Mouse (Mus musculus) small intestine, adult 2 months (tissue): ENCODE results near the gene Olfr536. TPM values are rescaled to one million over a fixed set of nuclear protein-coding genes. Genes with fewer than 3 reads are reported as not detected.
"Not testable (repeated sequence)": the region's sequence is repeated elsewhere in the genome, so short reads cannot be mapped to it uniquely, and the experiment has no call there.

ENCODE experiments used
- H3K27ac ChIP-seq: fragments of 200-500 bp; 2 replicates; pipeline ENCODE4 v1.5.1; 2012; ENCODE audit warnings: low read depth, low read length, control low read depth, inconsistent platforms; ENCODE audit not compliant: insufficient read depth
- H3K27me3 ChIP-seq: fragments of 200-500 bp; 2 replicates; pipeline ENCODE4 v1.6.1; 2012; ENCODE audit warnings: mild to moderate bottlenecking, moderate library complexity, low read length, inconsistent platforms; ENCODE audit not compliant: control insufficient read depth, insufficient read depth
- H3K36me3 ChIP-seq: fragments of 200-500 bp; 2 replicates; pipeline ENCODE4 v1.6.1; 2012; ENCODE audit warnings: mild to moderate bottlenecking, low read length, control low read depth, inconsistent platforms; ENCODE audit not compliant: control insufficient read depth, insufficient read depth
- H3K4me1 ChIP-seq: fragments of 200-500 bp; 2 replicates; pipeline ENCODE4 v1.6.1; 2012; ENCODE audit warnings: low read length, inconsistent platforms, mixed read lengths; ENCODE audit not compliant: control insufficient read depth, insufficient read depth, insufficient read length
- H3K4me3 ChIP-seq: fragments of 200-500 bp; 2 replicates; pipeline ENCODE4 v1.5.1; 2012; ENCODE audit warnings: low read depth, mild to moderate bottlenecking, control low read depth, inconsistent platforms, low read length, moderate library complexity
- CTCF ChIP-seq: fragments of 200-500 bp; IDR thresholded peaks from 2 replicates; pipeline ENCODE4 v1.5.1; 2012; ENCODE audit warnings: low read depth, mild to moderate bottlenecking, control low read depth, inconsistent platforms, low read length, moderate library complexity, mixed read lengths; ENCODE audit not compliant: insufficient replicate concordance, insufficient read length; ENCODE audit errors: extremely low read depth
- POLR2A ChIP-seq: fragments of 200-500 bp; IDR thresholded peaks from 2 replicates; pipeline ENCODE4 v1.6.1; 2012; ENCODE audit warnings: low read depth, mild to moderate bottlenecking, control low read depth, inconsistent platforms, low read length, moderate library complexity
- WGBS: fragments of 180-500 bp; shearing (Covaris S2); methylation state at CpG from one replicate; pipeline ENCODE4 v1.1.7; 2018; 5-methylcytosine and 5-hydroxymethylcytosine counted together
- polyA plus RNA-seq: library from polyadenylated mRNA; depleted of rRNA; stranded (reverse); fragments of >200 nt; gene quantifications from 2 replicates; pipeline ENCODE4 v1.2.3, GENCODE M21; 2012; rRNA removed

Gene Olfr536
- not detected in 2 replicates for polyA plus RNA-seq

DNA sequence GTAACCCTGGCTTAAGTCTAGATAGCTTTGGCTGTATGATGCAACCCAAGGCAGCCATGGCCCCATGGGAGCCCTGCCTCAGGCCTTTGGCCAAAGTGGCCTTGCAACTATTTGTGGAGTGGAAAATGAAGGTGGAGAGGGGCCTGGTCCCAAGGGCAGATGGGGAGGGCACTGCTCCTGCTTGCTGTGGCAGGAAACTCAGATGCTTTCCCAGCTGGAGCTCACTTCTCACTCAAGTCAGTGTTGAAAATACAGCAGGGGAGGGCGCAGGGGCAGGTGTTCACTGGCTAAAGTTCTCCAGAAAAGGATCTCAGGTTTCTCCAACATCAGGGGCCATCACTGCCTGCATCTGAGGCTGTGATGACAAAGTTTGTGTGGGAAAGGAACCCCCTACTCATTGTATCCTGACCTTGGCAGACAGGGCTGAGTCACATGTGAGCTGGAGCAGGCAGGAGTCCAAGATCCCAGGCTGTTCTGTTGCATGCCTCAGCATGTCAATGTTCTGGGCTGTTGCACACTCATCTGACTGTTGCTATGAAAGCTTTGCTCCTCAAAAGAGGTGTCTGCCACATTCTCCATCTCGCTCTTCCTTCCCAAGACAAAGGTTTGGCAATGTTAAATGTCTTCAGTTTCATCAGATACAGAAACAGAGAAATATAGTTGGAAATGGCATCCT lies at the start of gene Olfr536:
Gene Olfr536, minus strand, starts transcription at position 51 of the 676 bp plus-strand sequence.
- H3K27ac ChIP-seq, H3K36me3 ChIP-seq, H3K27me3 ChIP-seq, H3K4me3 ChIP-seq, H3K4me1 ChIP-seq: not testable (repeated sequence)
- 72% methylated on average over 2 of the region's 2 CpGs for WGBS

DNA sequence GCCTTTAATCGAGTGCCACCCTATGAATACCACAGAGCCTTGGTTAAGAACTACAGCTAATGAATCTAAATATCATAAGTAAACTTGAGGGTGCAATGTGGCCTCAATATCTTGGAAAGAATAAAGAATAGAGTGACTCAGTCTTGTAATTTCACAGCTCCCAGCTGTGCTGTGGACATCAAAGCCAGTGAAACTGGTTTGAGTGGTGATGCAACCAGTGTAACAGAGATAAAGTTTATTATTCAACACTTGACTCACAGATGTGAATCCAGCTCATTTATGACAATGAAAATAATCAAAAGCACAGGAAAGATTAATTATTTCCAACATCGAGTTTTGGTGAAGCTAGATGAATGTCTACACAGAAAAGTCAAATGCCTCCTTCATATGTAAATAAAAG lies 32.5 kb upstream of the Olfr536 start:
- Histone ChIP-seq H3K4me1 (no peaks in the 10 kb centered on the region), H3K27me3 (no peaks in the 10 kb centered on the region), H3K27ac (no peak overlapping the region), H3K4me3 (no peak overlapping the region), H3K36me3 (no peaks in the 10 kb centered on the region)
- TF ChIP-seq POLR2A (no peak), CTCF (no peak)
- 27% methylated on average over 2 of the region's 2 CpGs for WGBS

DNA sequence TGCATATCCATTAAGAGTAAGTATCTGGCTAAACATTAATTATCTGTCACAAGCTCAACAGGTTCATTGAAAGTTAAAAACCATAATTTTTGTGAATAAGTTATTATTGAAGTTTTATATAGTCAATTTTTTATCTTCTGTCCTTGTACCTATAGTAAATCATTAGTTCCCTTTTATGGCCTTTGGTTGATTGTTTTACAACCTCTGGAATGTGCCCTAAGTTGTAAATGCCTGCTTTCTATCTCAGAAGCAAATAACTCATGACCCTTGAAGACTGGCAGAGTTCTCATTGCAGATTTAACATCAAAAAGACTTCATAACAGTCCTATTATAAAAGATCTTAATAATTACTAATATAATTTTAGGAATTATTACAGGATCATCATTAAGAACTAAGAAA lies 12.5 kb downstream of the Olfr536 start:
- Histone ChIP-seq H3K27me3 (peaks cover 3% of the 10 kb centered on the region; the same call in 1 of the 2 replicates), H3K4me3 (no peak overlapping the region), H3K36me3 (no peaks in the 10 kb centered on the region), H3K27ac (no peak overlapping the region), H3K4me1 (no peaks in the 10 kb centered on the region)
- TF ChIP-seq POLR2A, result no peak
- no peak for TF ChIP-seq CTCF

DNA sequence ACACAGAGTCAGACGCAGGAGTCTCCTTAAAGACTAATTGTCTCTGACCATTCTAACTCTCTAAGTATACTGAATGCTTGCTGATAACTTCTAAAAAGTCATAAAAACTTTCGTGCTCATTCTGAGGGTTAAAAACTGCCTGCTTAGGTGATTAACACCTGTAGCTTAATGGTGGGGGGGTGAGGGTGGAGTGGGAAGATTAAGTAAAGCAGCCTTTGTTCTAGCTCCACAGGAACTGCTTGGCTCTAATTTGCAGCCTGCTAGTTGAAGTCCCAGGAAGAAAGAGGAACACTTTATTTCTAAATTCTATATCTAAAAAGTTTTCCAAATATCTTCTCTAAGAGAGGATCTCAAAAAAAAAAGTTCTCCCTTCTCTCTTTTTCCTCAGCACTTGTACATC lies 13.0 kb downstream of the Olfr536 start:
- no peaks in the 10 kb centered on the region for H3K36me3 ChIP-seq
- H3K27me3 ChIP-seq, result peaks cover 3% of the 10 kb centered on the region; the same call in 1 of the 2 replicates
- no peak overlapping the region for H3K4me3 ChIP-seq
- no peaks in the 10 kb centered on the region for H3K4me1 ChIP-seq
- WGBS, result 10% methylated on average over 2 of the region's 2 CpGs
- TF ChIP-seq POLR2A, result no peak
- TF ChIP-seq CTCF, result no peak
- H3K27ac ChIP-seq, result no peak overlapping the region

DNA sequence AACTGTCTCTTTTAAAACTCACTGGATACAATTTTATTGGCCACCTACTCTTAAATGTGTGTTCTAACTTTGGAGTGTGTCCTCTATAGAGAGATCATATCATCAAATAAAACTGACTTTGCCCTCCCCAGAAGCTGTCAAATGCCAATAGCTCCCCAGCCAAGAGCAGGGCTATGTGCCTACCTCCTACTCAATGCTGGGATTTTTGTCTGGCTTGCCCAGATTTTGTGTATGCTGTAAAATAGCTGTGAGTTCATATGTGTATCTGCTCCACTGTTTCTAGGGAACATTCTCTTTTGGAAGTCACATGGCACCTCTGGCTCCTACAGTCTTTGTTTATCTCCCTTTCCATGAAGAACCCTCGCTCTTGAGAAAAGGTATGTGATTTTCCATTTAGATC lies 18.2 kb downstream of the Olfr536 start:
- H3K36me3 ChIP-seq, result no peaks in the 10 kb centered on the region
- H3K27me3 ChIP-seq, result peaks cover 3% of the 10 kb centered on the region; the same call in 1 of the 2 replicates
- TF ChIP-seq CTCF (no peak), POLR2A (no peak)
- 92% methylated on average over 1 of the region's 1 CpGs for WGBS
- H3K4me3 ChIP-seq, result no peak overlapping the region
- no peak overlapping the region for H3K27ac ChIP-seq
- no peaks in the 10 kb centered on the region for H3K4me1 ChIP-seq

DNA sequence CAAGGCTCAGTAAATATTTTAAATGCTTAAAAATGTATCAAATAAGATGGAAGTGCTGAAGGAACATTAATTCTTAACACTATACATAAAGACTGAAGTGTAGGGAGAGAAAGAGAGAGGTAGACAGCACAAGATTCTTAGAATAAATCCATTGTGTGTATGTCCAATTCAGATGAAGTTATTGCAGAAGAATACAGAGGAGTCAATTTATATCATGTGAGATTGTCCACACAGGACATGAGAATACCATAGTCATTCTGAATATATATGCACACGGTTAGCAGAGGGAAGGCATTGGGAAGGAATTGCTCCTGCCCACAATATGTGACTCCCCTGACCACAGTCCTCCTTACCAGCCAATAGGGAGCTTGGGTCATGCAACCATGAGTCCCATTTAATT lies 23.3 kb downstream of the Olfr536 start, which contains the start of gene Olfr535:
Gene Olfr535, plus strand, starts transcription at position 301 of the 400 bp plus-strand sequence.
- Histone ChIP-seq H3K27ac (no peak within 1 kb of the TSS), H3K4me1 (no peaks in the 10 kb centered on the region), H3K36me3 (no peaks in the 10 kb centered on the region), H3K27me3 (no peaks in the 10 kb centered on the region), H3K4me3 (no peak within 1 kb of the TSS)
- 74% methylated on average over 1 of the region's 1 CpGs for WGBS
- TF ChIP-seq POLR2A (no peak), CTCF (no peak)

DNA sequence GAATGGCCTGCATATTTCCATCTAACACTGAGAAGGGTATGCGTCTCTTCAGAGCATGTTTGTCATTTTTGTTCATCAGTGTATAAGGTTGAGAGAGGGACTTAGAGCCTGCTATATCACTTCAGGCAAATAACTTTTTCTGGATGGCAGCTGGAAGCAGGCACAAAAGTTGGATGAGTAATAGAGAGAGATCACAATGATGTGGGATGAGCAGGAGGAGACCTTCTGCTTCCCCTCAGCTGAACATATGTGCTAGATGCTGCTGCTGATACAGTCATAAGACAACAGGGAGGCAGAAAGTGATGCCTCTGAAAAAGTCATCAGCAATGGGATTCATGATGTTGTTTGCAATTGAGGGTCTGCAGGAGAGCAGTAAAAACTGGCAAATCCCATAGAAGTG lies 28.5 kb downstream of the Olfr536 start:
- Histone ChIP-seq H3K36me3 (no peaks in the 10 kb centered on the region), H3K4me3 (no peak overlapping the region), H3K27ac (no peak overlapping the region), H3K27me3 (no peaks in the 10 kb centered on the region), H3K4me1 (no peaks in the 10 kb centered on the region)
- TF ChIP-seq POLR2A (no peak), CTCF (no peak)
- 84% methylated on average over 1 of the region's 1 CpGs for WGBS
